Mouse (Mus musculus) hindbrain, embryonic 14.5 days (tissue): Measurements from ENCODE around the gene Ext2. TPM values are rescaled to one million over a fixed set of nuclear protein-coding genes. Genes with fewer than 3 reads are reported as not detected.

Experiments used
- ATAC-seq: fragments of 200-750 bp; cut with Nextera tagmentation; 2 replicates; pipeline ENCODE4 v1.8.0; 2017; ENCODE audit warnings: moderate number of reproducible peaks, mild to moderate bottlenecking, moderate TSS enrichment, moderate library complexity; ENCODE audit not compliant: low FRiP score
- DNase-seq: peaks from one replicate; pipeline ENCODE4 v3.0.0-alpha.2; 2015; ENCODE audit warnings: low spot score
- H3K27ac ChIP-seq: fragments of 300-500 bp; sonication (generic); 2 replicates; pipeline ENCODE4 v1.5.1; 2014; ENCODE audit warnings: mild to moderate bottlenecking, moderate library complexity
- H3K27me3 ChIP-seq: fragments of 300-500 bp; sonication (generic); 2 replicates; pipeline ENCODE4 v1.6.1; 2014; ENCODE audit warnings: mild to moderate bottlenecking, low read length, mixed read lengths; ENCODE audit not compliant: control insufficient read depth, insufficient read depth
- H3K36me3 ChIP-seq: fragments of 300-500 bp; sonication (generic); replicated peaks from 2 replicates; pipeline ENCODE4 v1.6.1; 2014; ENCODE audit not compliant: control insufficient read depth, insufficient read depth
- H3K4me1 ChIP-seq: fragments of 300-500 bp; sonication (generic); replicated peaks from 2 replicates; pipeline ENCODE4 v1.6.1; 2014; ENCODE audit warnings: antibody characterized with exemption, low read length, mixed read lengths; ENCODE audit not compliant: control insufficient read depth, insufficient read depth
- H3K4me2 ChIP-seq: fragments of 300-500 bp; sonication (generic); replicated peaks from 2 replicates; pipeline ENCODE4 v1.6.1; 2014; ENCODE audit warnings: mild to moderate bottlenecking, moderate library complexity
- H3K4me3 ChIP-seq: fragments of 300-500 bp; sonication (generic); replicated peaks from 2 replicates; pipeline ENCODE4 v1.5.1; 2014; ENCODE audit warnings: mild to moderate bottlenecking, low read length
- H3K9ac ChIP-seq: fragments of 300-500 bp; sonication (generic); 2 replicates; pipeline ENCODE4 v1.6.1; 2014
- H3K9me3 ChIP-seq: fragments of 300-500 bp; sonication (generic); 2 replicates; pipeline ENCODE4 v1.6.1; 2016; ENCODE audit warnings: low read length; ENCODE audit not compliant: control insufficient read depth
- WGBS: fragments of 180-500 bp; shearing (Covaris S2); extraction: QIAGEN DNeasy Blood & Tissue Kit; methylation state at CpG from one replicate; pipeline ENCODE4 v1.1.7; 2014; 5-methylcytosine and 5-hydroxymethylcytosine counted together
- polyA plus RNA-seq: library from polyadenylated mRNA; unstranded; fragments of >200 nt; fragmentation: Nextera tagmentation; extraction: Ambion mirVana; gene quantifications from 2 replicates; pipeline ENCODE4 v1.2.1, GENCODE M21; 2014

The Ext2 gene
- polyA plus RNA-seq, 1 experiment from 2014 or later: 71.3 TPM

DNA sequence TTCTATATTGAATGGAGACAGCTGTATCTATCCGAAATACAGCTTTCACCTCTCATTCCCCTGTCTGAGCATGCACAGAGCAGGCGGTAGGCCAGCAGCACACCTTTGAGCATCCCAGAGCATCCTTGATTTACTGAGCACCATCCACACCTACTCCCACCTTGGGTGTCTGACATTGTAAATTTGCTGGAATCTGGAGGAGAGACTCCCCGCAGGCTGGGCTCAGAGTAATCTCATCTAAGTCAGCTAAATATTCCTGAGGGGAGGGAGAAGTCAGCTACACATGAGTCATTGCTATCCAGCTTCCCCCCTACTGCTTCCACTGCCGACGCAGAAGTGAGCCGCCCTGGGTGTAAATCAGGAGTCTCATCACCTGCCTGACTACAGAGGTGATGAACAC, 64.1 kb downstream of the Ext2 start:
- ATAC-seq (no peak), DNase-seq (no peak)
- H3K27ac ChIP-seq: no peak overlapping the region
- H3K9me3 ChIP-seq: no peaks in the 10 kb centered on the region
- H3K4me2 ChIP-seq: no peak overlapping the region
- peaks cover 14% of the 10 kb centered on the region for H3K36me3 ChIP-seq
- H3K9ac ChIP-seq: no peak overlapping the region
- 67% methylated on average over 6 of the region's 6 CpGs for WGBS
- no peaks in the 10 kb centered on the region for H3K27me3 ChIP-seq
- no peaks in the 10 kb centered on the region; the same call in 1 of the 2 replicates for H3K4me1 ChIP-seq
- no peak overlapping the region for H3K4me3 ChIP-seq

DNA sequence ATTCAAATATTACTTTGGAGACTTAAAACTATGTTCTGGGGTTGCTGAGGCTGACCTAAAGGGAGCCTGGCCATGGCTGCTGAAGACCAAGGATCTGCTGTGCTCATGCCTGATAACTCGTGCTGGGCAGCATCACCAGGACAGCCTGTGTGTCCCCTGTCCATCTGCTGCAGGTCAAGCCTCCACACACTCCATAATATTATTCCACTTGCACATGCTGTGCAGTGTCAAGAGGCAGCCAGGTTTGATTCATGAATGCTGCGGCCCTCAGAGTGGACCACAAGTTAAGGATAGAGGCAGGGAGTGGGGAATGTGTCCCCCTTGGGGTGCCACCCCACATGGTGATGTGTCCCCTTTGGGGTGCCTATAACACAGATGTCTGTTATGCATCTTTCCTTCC, 68.0 kb downstream of the Ext2 start:
- no peaks in the 10 kb centered on the region for H3K36me3 ChIP-seq
- WGBS: 69% methylated on average over 2 of the region's 2 CpGs
- no peaks in the 10 kb centered on the region for H3K27me3 ChIP-seq
- no peak overlapping the region for H3K4me3 ChIP-seq
- no peaks in the 10 kb centered on the region; the same call in 1 of the 2 replicates for H3K4me1 ChIP-seq
- H3K9ac ChIP-seq: no peak overlapping the region
- H3K27ac ChIP-seq: no peak overlapping the region
- H3K9me3 ChIP-seq: no peaks in the 10 kb centered on the region
- ATAC-seq (no peak), DNase-seq (no peak)
- H3K4me2 ChIP-seq: no peak overlapping the region

DNA sequence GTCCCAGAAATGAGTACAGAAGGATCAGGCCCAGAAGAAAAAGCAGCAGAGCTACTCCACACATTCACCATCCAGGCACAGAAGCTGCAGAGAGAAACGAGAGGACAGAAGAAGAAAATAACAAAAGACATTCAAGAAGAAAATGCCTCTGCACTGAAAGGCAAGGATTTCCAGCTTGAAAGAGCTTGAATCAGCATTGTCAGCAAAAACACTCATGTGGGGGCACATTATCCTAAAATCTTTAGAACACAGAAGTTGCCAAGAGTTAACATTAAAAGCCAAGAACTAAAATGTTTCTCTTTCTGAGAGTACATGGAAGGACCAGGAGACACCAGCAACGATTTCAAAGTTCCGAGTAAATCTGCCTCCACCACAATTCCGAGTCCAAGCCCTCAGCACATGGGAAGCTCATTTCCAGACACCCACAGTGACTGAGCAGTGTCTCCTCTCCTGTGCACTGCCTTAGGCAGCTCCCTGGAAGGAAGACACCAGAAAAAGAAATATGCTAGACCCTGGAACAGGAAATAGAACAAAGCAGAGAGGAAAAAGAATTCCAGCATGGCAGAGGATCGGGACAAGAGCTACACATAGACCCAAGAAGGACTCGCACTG, 69.1 kb downstream of the Ext2 start:
- no peaks in the 10 kb centered on the region for H3K9me3 ChIP-seq
- DNase-seq: no peak
- H3K4me3 ChIP-seq: no peak overlapping the region
- no peak overlapping the region for H3K4me2 ChIP-seq
- no peaks in the 10 kb centered on the region for H3K27me3 ChIP-seq
- ATAC-seq: no peak
- no peaks in the 10 kb centered on the region for H3K36me3 ChIP-seq
- no peaks in the 10 kb centered on the region; the same call in 1 of the 2 replicates for H3K4me1 ChIP-seq
- no peak overlapping the region for H3K9ac ChIP-seq
- WGBS: 66% methylated on average over 6 of the region's 6 CpGs
- no peak overlapping the region for H3K27ac ChIP-seq

DNA sequence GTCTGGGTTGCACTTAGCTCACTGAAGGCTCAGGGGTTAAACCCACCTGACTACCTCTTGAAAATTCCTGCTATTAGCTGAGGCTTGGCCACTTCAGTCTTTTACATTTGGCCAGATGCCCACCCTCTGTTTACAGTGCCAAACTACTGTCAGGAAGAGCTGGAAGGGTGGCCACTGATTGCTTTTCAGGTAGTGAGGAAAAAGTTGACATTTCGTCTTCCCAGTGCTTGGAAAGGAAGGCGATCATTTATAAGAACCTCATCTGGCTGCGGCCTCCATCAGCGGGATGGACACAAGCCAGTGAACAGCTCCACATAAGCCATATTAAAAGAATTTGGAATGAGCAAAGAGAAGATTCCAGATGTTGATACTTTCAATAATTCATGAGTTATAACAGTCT, 72.7 kb downstream of the Ext2 start:
- H3K4me1 ChIP-seq: peaks cover 9% of the 10 kb centered on the region
- WGBS: 83% methylated on average over 4 of the region's 4 CpGs
- ATAC-seq (no peak), DNase-seq (no peak)
- no peak overlapping the region for H3K9ac ChIP-seq
- H3K4me3 ChIP-seq: no peak overlapping the region
- H3K4me2 ChIP-seq: no peak overlapping the region
- no peaks in the 10 kb centered on the region for H3K27me3 ChIP-seq
- no peak overlapping the region for H3K27ac ChIP-seq
- no peaks in the 10 kb centered on the region for H3K9me3 ChIP-seq
- no peaks in the 10 kb centered on the region for H3K36me3 ChIP-seq

DNA sequence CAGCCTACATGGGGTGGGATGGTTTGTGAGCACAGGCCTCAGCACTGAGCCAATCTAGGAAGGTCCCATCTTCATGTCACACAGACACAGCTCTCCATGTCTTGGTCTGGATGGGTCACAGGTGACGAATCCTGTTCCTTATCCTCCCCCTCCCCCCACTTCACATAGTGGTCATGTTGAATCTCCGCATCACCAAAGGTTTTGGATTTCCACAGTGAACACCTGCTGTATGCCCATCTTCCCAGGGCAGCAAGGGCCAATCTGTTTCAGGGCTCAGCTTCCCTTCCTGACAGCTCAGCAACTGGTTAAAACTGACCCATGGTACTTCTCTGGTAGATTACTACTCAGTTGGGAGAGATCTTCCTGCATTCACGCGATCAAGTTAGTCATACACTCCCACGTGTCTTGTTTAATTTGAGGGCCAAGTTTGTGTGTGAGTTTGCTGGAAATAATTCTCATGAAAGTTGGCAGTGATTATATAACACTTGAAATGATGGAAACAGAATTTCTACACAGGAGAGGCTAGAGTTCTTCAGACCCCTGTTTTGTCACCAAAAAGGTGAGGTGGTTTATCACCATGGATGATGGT, 74.7 kb downstream of the Ext2 start:
- peaks cover 16% of the 10 kb centered on the region for H3K4me1 ChIP-seq
- 93% methylated on average over 5 of the region's 5 CpGs for WGBS
- H3K4me3 ChIP-seq: no peak overlapping the region
- H3K9ac ChIP-seq: no peak overlapping the region
- no peaks in the 10 kb centered on the region for H3K9me3 ChIP-seq
- no peaks in the 10 kb centered on the region for H3K36me3 ChIP-seq
- no peak for ATAC-seq
- no peak overlapping the region for H3K27ac ChIP-seq
- DNase-seq: no peak
- H3K4me2 ChIP-seq: no peak overlapping the region
- H3K27me3 ChIP-seq: no peaks in the 10 kb centered on the region

DNA sequence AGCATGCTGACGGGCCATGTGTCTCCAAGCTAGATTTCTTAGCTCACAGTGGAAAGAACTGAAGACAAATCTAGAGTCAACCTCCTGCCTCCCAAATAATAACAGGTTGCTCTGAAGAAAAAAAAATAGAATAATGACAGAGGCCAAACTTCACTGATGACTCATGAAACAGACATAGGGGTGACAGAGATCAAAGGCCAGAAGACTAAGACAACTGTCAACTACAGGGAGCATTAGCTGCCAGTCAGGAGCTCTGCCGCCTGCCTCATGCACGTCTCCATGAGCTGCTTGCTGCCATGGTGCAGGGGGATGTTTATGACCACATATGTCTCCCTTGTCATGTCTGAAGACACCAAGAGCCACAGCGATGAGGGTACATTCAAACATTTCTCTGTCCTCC, 75.7 kb downstream of the Ext2 start:
- no peak overlapping the region for H3K27ac ChIP-seq
- H3K4me2 ChIP-seq: no peak overlapping the region
- no peaks in the 10 kb centered on the region for H3K27me3 ChIP-seq
- no peak overlapping the region for H3K9ac ChIP-seq
- H3K4me3 ChIP-seq: no peak overlapping the region
- no peaks in the 10 kb centered on the region for H3K36me3 ChIP-seq
- H3K9me3 ChIP-seq: no peaks in the 10 kb centered on the region
- peaks cover 16% of the 10 kb centered on the region for H3K4me1 ChIP-seq
- ATAC-seq (no peak), DNase-seq (no peak)
- WGBS: 85% methylated on average over 4 of the region's 4 CpGs

DNA sequence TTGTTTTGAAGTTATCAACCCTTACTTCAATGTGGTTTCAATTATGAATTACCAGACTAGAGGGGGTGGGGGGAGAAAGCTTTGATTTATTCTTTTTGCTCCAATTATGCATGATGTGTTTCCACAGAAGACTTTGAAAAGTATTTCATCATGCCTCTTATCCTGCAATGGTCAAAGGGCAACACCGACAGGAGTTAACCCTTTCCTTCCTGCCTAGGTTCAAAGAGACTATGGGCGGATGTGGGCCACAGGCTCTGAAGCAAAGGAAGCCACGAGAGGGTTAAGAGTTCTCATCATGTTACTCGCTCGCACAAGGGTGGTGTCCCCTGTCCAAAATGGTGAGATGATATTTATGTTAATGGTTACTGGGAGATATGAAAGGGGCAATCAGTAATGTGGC, 76.2 kb downstream of the Ext2 start:
- ATAC-seq (no peak), DNase-seq (no peak)
- no peak overlapping the region for H3K4me3 ChIP-seq
- H3K4me2 ChIP-seq: no peak overlapping the region
- WGBS: 86% methylated on average over 5 of the region's 5 CpGs
- H3K4me1 ChIP-seq: peaks cover 16% of the 10 kb centered on the region
- no peaks in the 10 kb centered on the region for H3K9me3 ChIP-seq
- H3K27ac ChIP-seq: no peak overlapping the region
- no peaks in the 10 kb centered on the region for H3K36me3 ChIP-seq
- H3K9ac ChIP-seq: no peak overlapping the region
- no peaks in the 10 kb centered on the region for H3K27me3 ChIP-seq

DNA sequence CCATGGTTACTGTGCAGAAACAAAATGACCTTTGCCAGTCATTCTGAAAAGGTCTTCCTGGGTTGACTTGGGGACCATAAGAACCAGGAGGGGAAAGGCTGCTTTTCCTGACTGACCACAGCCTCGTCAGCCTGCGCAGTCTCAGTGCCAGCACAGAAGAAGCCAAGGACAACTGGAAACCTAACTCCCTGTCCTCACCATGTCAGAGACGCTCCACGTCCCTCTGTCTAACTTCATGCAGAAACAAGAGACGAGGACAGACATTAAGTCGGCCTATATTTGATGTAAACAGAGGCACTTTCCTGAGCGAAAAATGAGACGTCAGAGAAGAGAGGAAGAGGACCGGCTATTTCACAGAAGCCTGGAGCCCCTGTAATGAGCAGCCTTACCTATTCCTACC, 76.6 kb downstream of the Ext2 start:
- Histone ChIP-seq H3K9me3 (no peaks in the 10 kb centered on the region), H3K4me1 (peaks cover 16% of the 10 kb centered on the region), H3K9ac (no peak overlapping the region), H3K27me3 (no peaks in the 10 kb centered on the region), H3K4me2 (no peak overlapping the region), H3K27ac (no peak overlapping the region), H3K36me3 (no peaks in the 10 kb centered on the region), H3K4me3 (no peak overlapping the region)
- no peak for ATAC-seq
- DNase-seq: no peak
- 88% methylated on average over 9 of the region's 9 CpGs for WGBS

DNA sequence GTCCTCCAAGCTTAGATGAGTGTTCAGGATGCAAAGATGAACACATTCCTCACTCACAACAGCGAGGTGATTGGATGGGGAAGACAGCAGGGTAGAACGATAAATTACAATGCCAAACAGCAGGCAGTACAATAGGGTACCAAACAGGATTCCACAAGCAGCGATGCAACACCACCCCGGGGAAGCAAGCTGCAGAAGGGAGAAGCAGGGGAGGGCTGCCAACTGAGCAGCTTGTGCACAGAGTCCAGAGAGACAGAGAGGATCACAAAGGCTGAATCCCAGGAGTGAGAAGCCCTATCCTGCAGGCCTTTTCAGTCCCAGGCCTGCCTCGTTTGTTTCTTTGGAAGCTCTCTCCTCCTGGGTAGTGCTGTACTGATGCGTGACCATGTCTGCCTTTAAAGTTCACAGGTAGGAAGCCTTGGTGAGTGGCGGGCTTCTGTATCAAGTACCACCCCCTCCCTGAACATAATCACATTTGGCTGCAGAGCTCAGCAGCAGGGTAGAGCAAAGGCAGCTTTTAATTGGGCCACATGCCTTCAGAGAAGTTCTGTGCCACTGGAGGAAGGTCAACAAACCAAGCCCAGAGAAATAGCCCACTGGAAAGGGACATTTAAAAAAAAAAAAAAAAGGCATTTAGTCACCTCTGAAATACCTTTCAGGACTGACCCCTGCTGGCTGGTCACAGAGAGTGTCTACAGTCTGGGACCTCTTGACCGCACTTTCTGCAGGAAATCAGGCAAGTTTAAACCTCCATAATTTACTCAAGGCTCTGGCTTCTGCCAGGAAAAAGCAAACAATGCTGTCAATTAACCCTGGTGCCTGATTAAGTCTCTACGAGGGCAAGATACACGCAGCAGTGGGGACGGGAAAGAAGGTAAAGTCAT, 77.8 kb downstream of the Ext2 start:
- Histone ChIP-seq H3K9ac (0 out of 2 replicates have a peak overlapping the region, but pooled peaks have one; percentile 1), H3K4me2 (no peak overlapping the region), H3K4me1 (peaks cover 22% of the 10 kb centered on the region), H3K27ac (peak overlapping the region; percentile 68), H3K27me3 (no peaks in the 10 kb centered on the region), H3K36me3 (no peaks in the 10 kb centered on the region), H3K4me3 (no peak overlapping the region), H3K9me3 (no peaks in the 10 kb centered on the region)
- ATAC-seq (peak; percentile 59; the same call in 1 of the 2 replicates), DNase-seq (peak; percentile 40)
- WGBS: 21% methylated on average over 11 of the region's 11 CpGs
